Mouse (Mus musculus) limb, embryonic 15.5 days (tissue): ENCODE results near the gene Ptch2. TPM values are rescaled to one million over a fixed set of nuclear protein-coding genes. Genes with fewer than 3 reads are reported as not detected.

Experiments
- ATAC-seq: fragments of 200-750 bp; cut with Nextera tagmentation; 2 replicates; pipeline ENCODE4 v1.8.0; 2017; ENCODE audit warnings: low read depth, moderate TSS enrichment; ENCODE audit not compliant: insufficient number of reproducible peaks, low FRiP score, low TSS enrichment
- H3K27ac ChIP-seq: fragments of 300-500 bp; sonication (generic); 2 replicates; pipeline ENCODE4 v1.5.1; 2015; ENCODE audit warnings: moderate library complexity, mild to moderate bottlenecking, inconsistent platforms
- H3K27me3 ChIP-seq: fragments of 300-500 bp; sonication (generic); 2 replicates; pipeline ENCODE4 v1.6.1; 2015; ENCODE audit warnings: inconsistent platforms
- H3K36me3 ChIP-seq: fragments of 300-500 bp; sonication (generic); 2 replicates; pipeline ENCODE4 v1.6.1; 2015; ENCODE audit warnings: inconsistent platforms
- H3K4me1 ChIP-seq: fragments of 300-500 bp; sonication (generic); 2 replicates; pipeline ENCODE4 v1.6.1; 2015; ENCODE audit warnings: inconsistent platforms
- H3K4me2 ChIP-seq: fragments of 300-500 bp; sonication (generic); 2 replicates; pipeline ENCODE4 v1.6.1; 2015; ENCODE audit warnings: mild to moderate bottlenecking, inconsistent platforms
- H3K4me3 ChIP-seq: fragments of 300-500 bp; sonication (generic); 2 replicates; pipeline ENCODE4 v1.5.1; 2015; ENCODE audit warnings: mild to moderate bottlenecking, inconsistent platforms
- H3K9ac ChIP-seq: fragments of 300-500 bp; sonication (generic); 2 replicates; pipeline ENCODE4 v1.6.1; 2015; ENCODE audit warnings: inconsistent platforms
- H3K9me3 ChIP-seq: fragments of 300-500 bp; sonication (generic); 2 replicates; pipeline ENCODE4 v1.6.1; 2016; ENCODE audit warnings: inconsistent platforms
- WGBS: fragments of 180-500 bp; shearing (Covaris S2); methylation state at CpG from one replicate; pipeline ENCODE4 v1.1.7; 2015; 5-methylcytosine and 5-hydroxymethylcytosine counted together
- polyA plus RNA-seq: library from polyadenylated mRNA; unstranded; fragments of >200 nt; fragmentation: Nextera tagmentation; extraction: Ambion mirVana; gene quantifications from 2 replicates; pipeline ENCODE4 v1.2.1, GENCODE M21; 2015

Gene Ptch2
- polyA plus RNA-seq, 1 experiment from 2014 or later = 13.7 TPM

DNA sequence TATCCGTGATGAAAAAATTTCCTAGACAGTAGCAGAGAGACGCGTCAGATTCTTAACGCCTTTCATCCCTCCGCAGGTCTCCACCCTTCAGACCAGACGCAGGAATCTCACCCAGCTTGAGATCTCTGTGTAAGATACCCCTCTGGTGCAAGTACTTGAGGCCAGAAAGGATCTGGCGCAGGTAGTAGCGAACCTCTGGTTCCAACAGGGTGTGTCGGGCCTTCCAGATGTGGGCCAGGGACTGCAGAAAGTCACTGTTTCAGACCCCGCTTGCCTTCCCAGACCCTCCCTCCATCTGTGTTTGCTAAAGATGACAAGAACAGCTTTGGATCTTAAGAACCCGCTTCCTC, 36.9 kb downstream of the Ptch2 start:
- no peak overlapping the region for H3K27ac ChIP-seq
- peak overlapping the region; percentile 81 for H3K4me3 ChIP-seq
- peak overlapping the region; percentile 91 for H3K4me2 ChIP-seq
- ATAC-seq = no peak
- WGBS = 20% methylated on average over 11 of the region's 11 CpGs
- H3K36me3 ChIP-seq = peaks cover 26% of the 10 kb centered on the region
- H3K27me3 ChIP-seq = peaks cover 18% of the 10 kb centered on the region
- H3K9ac ChIP-seq = no peak overlapping the region
- H3K9me3 ChIP-seq = no peaks in the 10 kb centered on the region
- peaks cover 16% of the 10 kb centered on the region for H3K4me1 ChIP-seq

- Histone ChIP-seq H3K4me3 (peak overlapping the region; percentile 81), H3K4me2 (peak overlapping the region; percentile 91), H3K4me1 (peaks cover 16% of the 10 kb centered on the region), H3K27ac (peak overlapping the region; percentile 38; the same call in 1 of the 2 replicates), H3K36me3 (peaks cover 21% of the 10 kb centered on the region), H3K9ac (peak overlapping the region; percentile 54), H3K27me3 (peaks cover 18% of the 10 kb centered on the region), H3K9me3 (no peaks in the 10 kb centered on the region)
- WGBS = 0% methylated on average over 42 of the region's 42 CpGs
- 0 out of 2 replicates have a peak, but pooled peaks have one; percentile 0 for ATAC-seq
Observed at GRCm38 (mm10) chr4:117133366-117133796, 37.5 kb downstream of the Ptch2 start.

DNA sequence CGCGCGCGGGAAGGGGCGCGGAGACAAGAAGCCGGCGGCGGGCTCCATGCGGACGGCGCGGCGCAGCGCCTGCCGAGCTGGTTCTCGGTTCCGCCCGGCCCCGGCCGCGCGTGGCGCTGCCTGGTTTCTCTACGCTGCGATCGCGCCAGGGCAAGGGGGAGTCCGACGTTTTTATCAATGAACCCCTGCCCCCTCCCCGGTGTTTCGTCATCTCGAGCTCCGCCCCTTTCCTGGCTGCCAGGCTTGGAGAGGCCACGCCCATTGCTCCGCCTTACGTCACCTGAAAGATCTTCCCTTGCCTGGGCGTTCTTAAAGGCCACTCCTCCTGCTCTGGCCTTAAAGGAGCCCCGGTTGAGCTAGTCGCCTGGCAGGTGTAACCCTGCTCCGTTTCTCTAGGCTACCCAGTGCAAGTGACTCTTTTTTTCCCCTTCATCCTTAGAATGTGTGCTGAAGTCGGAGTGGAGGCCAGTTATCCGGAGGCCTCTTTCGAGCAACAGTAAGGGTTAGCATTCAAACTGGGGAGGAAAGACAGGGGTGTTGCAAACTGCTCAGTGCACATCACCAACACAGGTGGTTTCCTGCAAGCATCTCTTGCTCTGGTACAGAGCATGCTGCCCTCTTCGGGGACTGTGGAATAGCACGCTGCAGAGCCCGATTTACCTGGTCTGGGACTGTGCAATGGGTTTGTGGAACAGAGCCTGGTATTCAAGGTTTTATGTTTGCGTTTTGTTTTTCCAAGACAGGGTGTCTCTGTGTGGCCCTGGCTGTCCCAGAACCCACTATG, 38.1 kb downstream of the Ptch2 start, which contains the start of gene Plk3:
Gene Plk3 (minus strand): TSS at position 147 of the 784 bp plus-strand sequence.
- H3K4me2 ChIP-seq = peak within 1 kb of the TSS; percentile 91
- peak within 1 kb of the TSS; percentile 81 for H3K4me3 ChIP-seq
- H3K36me3 ChIP-seq = peaks cover 15% of the 10 kb centered on the region
- peak within 1 kb of the TSS; percentile 54 for H3K27ac ChIP-seq
- ATAC-seq = peak; percentile 85
- no peaks in the 10 kb centered on the region for H3K9me3 ChIP-seq
- 2% methylated on average over 31 of the region's 48 CpGs for WGBS
- peaks cover 16% of the 10 kb centered on the region for H3K4me1 ChIP-seq
- H3K9ac ChIP-seq = peak within 1 kb of the TSS; percentile 54
- H3K27me3 ChIP-seq = peaks cover 18% of the 10 kb centered on the region

DNA sequence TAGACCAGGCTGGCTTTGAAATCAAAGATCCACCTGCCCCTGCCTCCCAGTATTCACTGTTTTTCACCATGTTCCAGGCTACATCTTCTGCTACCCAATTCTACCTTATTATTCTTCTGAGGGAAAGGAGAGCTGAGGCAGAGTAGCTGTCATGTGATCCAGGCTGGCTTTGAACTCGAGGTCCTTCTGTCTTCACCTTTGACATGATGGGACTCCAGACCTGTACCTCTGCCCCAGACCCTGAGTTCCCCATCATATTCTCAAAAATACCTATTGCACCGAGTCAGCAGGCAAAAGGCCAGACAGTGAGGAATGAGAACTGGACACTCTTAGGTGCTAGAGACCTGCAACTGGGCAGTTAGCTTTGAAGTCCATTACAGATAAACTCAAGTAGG, 38.7 kb downstream of the Ptch2 start:
- no peak overlapping the region for H3K4me2 ChIP-seq
- no peak overlapping the region for H3K4me3 ChIP-seq
- H3K9me3 ChIP-seq = no peaks in the 10 kb centered on the region
- peaks cover 18% of the 10 kb centered on the region for H3K27me3 ChIP-seq
- 33% methylated on average over 2 of the region's 2 CpGs for WGBS
- peaks cover 16% of the 10 kb centered on the region for H3K4me1 ChIP-seq
- no peak overlapping the region for H3K9ac ChIP-seq
- ATAC-seq = no peak
- peaks cover 12% of the 10 kb centered on the region for H3K36me3 ChIP-seq
- no peak overlapping the region for H3K27ac ChIP-seq

- H3K4me1 ChIP-seq = peaks cover 16% of the 10 kb centered on the region
- H3K27me3 ChIP-seq = peaks cover 18% of the 10 kb centered on the region
- H3K27ac ChIP-seq = no peak overlapping the region
- H3K9me3 ChIP-seq = no peaks in the 10 kb centered on the region
- H3K4me3 ChIP-seq = no peak overlapping the region
- peaks cover under 1% of the 10 kb centered on the region; the same call in 1 of the 2 replicates for H3K36me3 ChIP-seq
- H3K4me2 ChIP-seq = no peak overlapping the region
- ATAC-seq = no peak
- 27% methylated on average over 8 of the region's 8 CpGs for WGBS
- H3K9ac ChIP-seq = no peak overlapping the region
Observed at GRCm38 (mm10) chr4:117136034-117136433, 40.2 kb downstream of the Ptch2 start.

DNA sequence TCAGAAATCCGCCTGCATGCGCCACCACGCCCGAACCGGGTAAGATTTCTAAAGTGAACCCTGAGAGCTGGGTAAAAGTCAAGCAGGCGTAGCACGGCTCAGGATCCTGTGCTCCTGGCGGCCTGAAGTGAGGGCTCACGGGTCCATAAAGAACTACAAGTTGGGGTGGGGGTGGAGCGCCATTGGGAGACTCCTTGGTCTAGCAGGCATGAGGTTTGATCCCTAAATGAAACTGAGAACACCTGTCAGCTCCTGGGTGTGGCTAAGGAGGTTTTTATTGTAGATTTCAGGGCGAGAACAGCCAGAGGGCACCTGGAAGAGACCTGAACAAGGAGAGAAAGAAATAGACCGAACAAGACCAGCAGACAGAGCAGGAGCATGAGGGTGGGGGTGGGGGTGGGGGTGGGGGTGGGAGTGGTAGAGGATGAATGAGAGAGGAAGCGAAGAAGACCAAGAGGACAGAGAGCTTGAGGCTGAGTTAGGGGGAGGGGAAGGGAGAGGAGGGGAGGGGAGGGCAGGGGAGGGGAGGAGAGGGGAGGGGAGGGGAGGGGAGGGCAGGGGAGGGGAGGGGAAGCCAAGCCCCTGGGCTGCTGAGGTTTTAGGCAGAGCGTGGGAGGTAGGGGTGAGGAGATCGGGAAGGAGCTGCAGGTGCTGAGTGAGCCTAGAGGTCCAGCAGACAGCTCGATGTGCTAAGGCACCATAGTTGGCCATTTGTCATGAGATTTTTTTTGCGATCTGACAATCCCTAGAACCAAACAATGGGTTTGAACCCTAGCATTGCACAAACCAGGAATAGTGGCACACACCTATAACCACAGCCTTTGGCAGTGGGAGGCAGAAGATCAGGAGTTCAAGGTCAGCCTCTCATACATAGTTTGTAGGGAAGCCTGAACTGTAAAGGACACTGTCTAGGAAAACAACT, 42.7 kb downstream of the Ptch2 start:
- Histone ChIP-seq H3K27me3 (no peaks in the 10 kb centered on the region), H3K36me3 (no peaks in the 10 kb centered on the region), H3K27ac (no peak overlapping the region), H3K9ac (no peak overlapping the region), H3K4me2 (no peak overlapping the region), H3K9me3 (no peaks in the 10 kb centered on the region), H3K4me1 (peaks cover 4% of the 10 kb centered on the region), H3K4me3 (no peak overlapping the region)
- 62% methylated on average over 16 of the region's 17 CpGs for WGBS
- no peak for ATAC-seq

DNA sequence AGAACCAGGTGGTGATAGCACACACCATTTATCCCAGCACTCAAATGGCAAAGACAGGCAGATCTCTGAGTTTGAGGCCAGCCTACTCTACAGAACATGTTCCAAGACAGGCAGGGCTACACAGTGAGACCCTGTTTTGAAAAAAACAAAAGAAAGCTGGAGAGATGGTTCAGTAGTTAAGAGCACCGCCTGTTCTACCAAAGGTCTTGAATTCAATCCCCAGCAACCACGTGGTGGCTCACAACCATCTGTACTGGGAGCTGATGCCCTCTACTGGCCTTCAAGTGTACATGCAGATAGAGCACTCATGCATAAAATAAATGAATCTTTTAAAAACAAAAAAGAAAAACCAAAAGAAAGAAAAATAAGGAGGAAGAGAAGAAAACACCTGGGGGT, 43.3 kb downstream of the Ptch2 start:
- H3K36me3 ChIP-seq = no peaks in the 10 kb centered on the region
- no peak overlapping the region for H3K9ac ChIP-seq
- no peaks in the 10 kb centered on the region for H3K9me3 ChIP-seq
- 2% methylated on average over 2 of the region's 2 CpGs for WGBS
- no peaks in the 10 kb centered on the region for H3K27me3 ChIP-seq
- ATAC-seq = no peak
- H3K27ac ChIP-seq = no peak overlapping the region
- H3K4me2 ChIP-seq = no peak overlapping the region
- H3K4me1 ChIP-seq = peaks cover 1% of the 10 kb centered on the region
- no peak overlapping the region for H3K4me3 ChIP-seq

- Histone ChIP-seq H3K4me3 (no peak overlapping the region), H3K9me3 (no peaks in the 10 kb centered on the region), H3K4me1 (no peaks in the 10 kb centered on the region), H3K36me3 (no peaks in the 10 kb centered on the region), H3K9ac (no peak overlapping the region), H3K27me3 (no peaks in the 10 kb centered on the region), H3K4me2 (no peak overlapping the region), H3K27ac (no peak overlapping the region)
- 36% methylated on average over 4 of the region's 4 CpGs for WGBS
- no peak for ATAC-seq
Observed at GRCm38 (mm10) chr4:117140613-117141012, 44.7 kb downstream of the Ptch2 start.

DNA sequence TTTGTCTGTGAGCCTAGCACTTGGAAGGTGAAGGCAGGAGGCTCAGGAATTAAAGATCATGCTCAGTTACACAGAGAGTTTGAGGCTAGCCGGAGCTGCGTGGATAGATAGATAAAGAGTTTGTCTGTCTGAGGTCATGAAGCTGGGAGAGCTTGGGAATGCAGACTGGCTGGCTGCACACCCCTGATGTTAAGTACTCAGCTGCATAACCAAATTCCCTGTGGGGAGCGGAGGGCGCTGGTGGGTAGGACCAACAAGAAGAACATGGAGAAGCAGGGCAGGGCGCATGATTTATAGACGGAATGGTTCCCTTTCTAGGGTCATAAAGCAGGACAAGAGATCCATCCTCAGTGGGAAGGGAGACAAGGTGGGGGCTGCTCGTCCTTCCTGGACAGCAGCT, 47.1 kb downstream of the Ptch2 start:
- Histone ChIP-seq H3K4me3 (no peak overlapping the region), H3K4me2 (no peak overlapping the region), H3K9ac (no peak overlapping the region), H3K9me3 (no peaks in the 10 kb centered on the region), H3K27ac (no peak overlapping the region), H3K4me1 (no peaks in the 10 kb centered on the region), H3K27me3 (no peaks in the 10 kb centered on the region), H3K36me3 (no peaks in the 10 kb centered on the region)
- no peak for ATAC-seq
- 50% methylated on average over 7 of the region's 7 CpGs for WGBS

GRCm38 (mm10) chr4:117145248-117145647, 49.4 kb downstream of the Ptch2 start:
- H3K4me2 ChIP-seq = no peak overlapping the region
- no peak overlapping the region for H3K27ac ChIP-seq
- no peak overlapping the region for H3K4me3 ChIP-seq
- peaks cover 11% of the 10 kb centered on the region for H3K36me3 ChIP-seq
- no peak overlapping the region for H3K9ac ChIP-seq
- H3K27me3 ChIP-seq = no peaks in the 10 kb centered on the region
- 90% methylated on average over 13 of the region's 13 CpGs for whole genome bisulfite sequencing
- H3K9me3 ChIP-seq = no peaks in the 10 kb centered on the region
- ATAC-seq = no peak
- no peaks in the 10 kb centered on the region for H3K4me1 ChIP-seq

- Histone ChIP-seq H3K4me3 (no peak overlapping the region), H3K27me3 (no peaks in the 10 kb centered on the region), H3K36me3 (peaks cover 20% of the 10 kb centered on the region), H3K4me2 (no peak overlapping the region), H3K9ac (no peak overlapping the region), H3K4me1 (no peaks in the 10 kb centered on the region), H3K27ac (no peak overlapping the region), H3K9me3 (no peaks in the 10 kb centered on the region)
- 33% methylated on average over 15 of the region's 15 CpGs for WGBS
- ATAC-seq = no peak
Observed at GRCm38 (mm10) chr4:117146176-117146575, 50.3 kb downstream of the Ptch2 start.
